Mouse (Mus musculus): Measurements from ENCODE around the gene Dram1. TPM values are rescaled to one million over a fixed set of nuclear protein-coding genes. Genes with fewer than 3 reads are reported as not detected.
A peak's percentile ranks its signal among the peaks of the same experiment; 100 is the strongest.
"Not testable (repeated sequence)": the region's sequence is repeated elsewhere in the genome, so short reads cannot be mapped to it uniquely, and the experiment has no call there.

Gene Dram1
- polyA plus RNA-seq, 1 experiment from 2014 or later: 23.8 TPM

- H3K27ac ChIP-seq: peak overlapping the region; percentile 70
- H3K36me3 ChIP-seq (ENCODE audit: inconsistent target): no peaks in the 10 kb centered on the region
- peaks cover 63% of the 10 kb centered on the region for H3K79me2 ChIP-seq (ENCODE audit: inconsistent target)
- 25% methylated on average over 14 of the region's 14 CpGs for WGBS (ENCODE audit: missing documents)
- H3K4me3 ChIP-seq (ENCODE audit: inconsistent target): peak overlapping the region; percentile 70
Observed at GRCm38 (mm10) chr10:88380430-88381060, 1.7 kb upstream of the Dram1 start.

DNA sequence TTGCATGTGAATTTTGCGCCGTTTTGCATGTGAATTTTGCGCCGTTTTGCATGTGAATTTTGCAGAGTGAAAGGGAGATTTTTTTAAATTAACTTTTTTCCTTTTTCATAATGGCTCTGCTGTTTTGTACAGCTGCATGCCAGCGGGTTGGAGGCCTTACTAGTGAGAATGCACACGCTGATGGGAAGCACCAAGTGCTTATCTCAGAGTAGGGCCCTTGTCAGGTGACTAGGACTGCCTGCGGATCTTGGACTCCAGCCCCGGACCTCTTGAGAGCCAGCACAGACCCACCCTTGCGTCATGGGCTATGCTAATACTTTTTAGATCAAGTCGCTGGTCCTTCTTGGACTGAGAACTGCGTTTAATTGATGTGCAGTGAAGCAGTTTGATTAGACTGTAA, 1.1 kb upstream of the Dram1 start:
- 0% methylated on average over 11 of the region's 11 CpGs for WGBS (ENCODE audit: missing documents)
- Histone ChIP-seq H3K27ac (peak overlapping the region; percentile 70), H3K4me3 (ENCODE audit: inconsistent target) (peak overlapping the region; percentile 70), H3K79me2 (ENCODE audit: inconsistent target) (peaks cover 58% of the 10 kb centered on the region), H3K36me3 (ENCODE audit: inconsistent target) (no peaks in the 10 kb centered on the region)

GRCm38 (mm10) chr10:88377666-88378065, 1.2 kb downstream of the Dram1 start:
- WGBS (ENCODE audit: missing documents): 73% methylated on average over 4 of the region's 4 CpGs
- peaks cover 34% of the 10 kb centered on the region for H3K79me2 ChIP-seq (ENCODE audit: inconsistent target)
- H3K36me3 ChIP-seq (ENCODE audit: inconsistent target): no peaks in the 10 kb centered on the region
- H3K4me3 ChIP-seq (ENCODE audit: inconsistent target): no peak overlapping the region
- H3K27ac ChIP-seq: no peak overlapping the region

GRCm38 (mm10) chr10:88376770-88377169, 2.1 kb downstream of the Dram1 start:
- 5% methylated on average over 11 of the region's 11 CpGs for WGBS (ENCODE audit: missing documents)
- Histone ChIP-seq H3K36me3 (ENCODE audit: inconsistent target) (no peaks in the 10 kb centered on the region), H3K4me3 (ENCODE audit: inconsistent target) (no peak overlapping the region), H3K27ac (no peak overlapping the region), H3K79me2 (ENCODE audit: inconsistent target) (peaks cover 25% of the 10 kb centered on the region)

DNA sequence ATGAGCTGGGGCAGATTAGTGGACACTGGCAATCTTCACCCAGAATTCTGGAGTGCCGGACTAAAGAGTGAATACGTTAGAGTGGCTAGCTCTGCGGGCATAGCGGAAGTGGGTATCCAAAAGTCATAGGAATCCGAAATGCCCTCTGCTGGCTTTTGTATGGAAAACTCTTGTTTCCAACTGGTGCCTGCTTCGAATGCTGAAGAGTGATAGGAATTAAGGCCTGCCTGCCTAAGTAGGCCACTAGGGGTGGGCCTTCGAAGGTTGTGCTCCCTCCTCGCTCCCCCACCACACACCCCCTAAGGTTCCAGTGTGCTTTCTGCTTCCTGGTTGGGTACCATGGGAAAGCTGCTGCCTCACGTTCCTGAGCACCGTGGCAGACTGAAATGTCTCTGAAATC, 3.9 kb downstream of the Dram1 start:
- H3K36me3 ChIP-seq (ENCODE audit: inconsistent target): no peaks in the 10 kb centered on the region
- no peak overlapping the region for H3K4me3 ChIP-seq (ENCODE audit: inconsistent target)
- WGBS (ENCODE audit: missing documents): 86% methylated on average over 10 of the region's 10 CpGs
- peaks cover 8% of the 10 kb centered on the region for H3K79me2 ChIP-seq (ENCODE audit: inconsistent target)
- H3K27ac ChIP-seq: no peak overlapping the region

DNA sequence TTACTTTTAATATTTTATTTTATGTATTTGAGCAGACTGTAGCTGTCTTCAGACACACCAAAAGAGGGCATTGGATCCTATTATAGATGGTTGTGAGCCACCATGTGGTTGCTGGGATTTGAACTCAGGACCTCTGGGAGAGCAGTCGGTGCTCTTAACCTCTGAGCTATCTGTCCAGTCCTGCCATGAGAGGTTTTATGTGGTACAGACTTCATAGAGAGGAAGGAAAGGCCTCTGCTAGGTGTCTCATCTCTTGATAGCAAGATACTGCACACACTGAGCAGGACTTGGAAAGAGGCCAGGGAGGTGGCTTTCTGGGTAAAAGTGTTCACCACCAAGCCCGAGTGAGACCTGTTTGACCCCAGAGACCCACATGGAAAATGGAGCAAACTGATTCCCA, 5.9 kb downstream of the Dram1 start:
- H3K79me2 ChIP-seq (ENCODE audit: inconsistent target); H3K27ac ChIP-seq; H3K36me3 ChIP-seq (ENCODE audit: inconsistent target); H3K4me3 ChIP-seq (ENCODE audit: inconsistent target): not testable (repeated sequence)
- WGBS (ENCODE audit: missing documents): 61% methylated on average over 2 of the region's 2 CpGs

DNA sequence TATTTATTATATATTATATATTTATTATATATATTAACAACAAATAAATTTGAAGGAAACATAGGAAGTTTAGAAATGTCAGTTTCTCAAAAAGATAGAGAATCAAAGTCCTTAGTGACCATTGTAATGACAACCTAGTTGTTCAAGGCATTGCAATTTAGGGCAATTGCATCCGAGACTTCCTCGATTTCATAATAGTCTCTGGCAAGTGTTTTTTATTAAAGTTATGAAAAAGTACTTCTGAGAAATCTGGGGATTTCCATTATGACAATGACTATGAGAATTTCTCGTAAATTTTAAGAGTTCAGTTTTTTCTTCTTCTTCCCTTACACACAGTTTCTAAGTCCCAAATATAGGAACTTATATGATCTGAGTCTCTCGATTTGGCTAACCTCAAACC, 6.4 kb downstream of the Dram1 start:
- H3K36me3 ChIP-seq (ENCODE audit: inconsistent target): no peaks in the 10 kb centered on the region
- WGBS (ENCODE audit: missing documents): 45% methylated on average over 4 of the region's 4 CpGs
- H3K27ac ChIP-seq: no peak overlapping the region

GRCm38 (mm10) chr10:88371793-88372192, 7.1 kb downstream of the Dram1 start:
- Histone ChIP-seq H3K79me2 (ENCODE audit: inconsistent target) (no peaks in the 10 kb centered on the region), H3K36me3 (ENCODE audit: inconsistent target) (no peaks in the 10 kb centered on the region), H3K4me3 (ENCODE audit: inconsistent target) (no peak overlapping the region), H3K27ac (no peak overlapping the region)
- 8% methylated on average over 2 of the region's 2 CpGs for WGBS (ENCODE audit: missing documents)

More for the DNA sequence above, 6.4 kb downstream of the Dram1 start:
- Histone ChIP-seq H3K79me2 (ENCODE audit: inconsistent target) (no peaks in the 10 kb centered on the region), H3K4me3 (ENCODE audit: inconsistent target) (no peak overlapping the region)

- H3K36me3 ChIP-seq (ENCODE audit: inconsistent target): no peaks in the 10 kb centered on the region
- no peak overlapping the region for H3K27ac ChIP-seq
- 82% methylated on average over 4 of the region's 4 CpGs for WGBS (ENCODE audit: missing documents)
- H3K4me3 ChIP-seq (ENCODE audit: inconsistent target): no peak overlapping the region
- H3K79me2 ChIP-seq (ENCODE audit: inconsistent target): no peaks in the 10 kb centered on the region
Observed at GRCm38 (mm10) chr10:88369233-88369632, 9.6 kb downstream of the Dram1 start.

DNA sequence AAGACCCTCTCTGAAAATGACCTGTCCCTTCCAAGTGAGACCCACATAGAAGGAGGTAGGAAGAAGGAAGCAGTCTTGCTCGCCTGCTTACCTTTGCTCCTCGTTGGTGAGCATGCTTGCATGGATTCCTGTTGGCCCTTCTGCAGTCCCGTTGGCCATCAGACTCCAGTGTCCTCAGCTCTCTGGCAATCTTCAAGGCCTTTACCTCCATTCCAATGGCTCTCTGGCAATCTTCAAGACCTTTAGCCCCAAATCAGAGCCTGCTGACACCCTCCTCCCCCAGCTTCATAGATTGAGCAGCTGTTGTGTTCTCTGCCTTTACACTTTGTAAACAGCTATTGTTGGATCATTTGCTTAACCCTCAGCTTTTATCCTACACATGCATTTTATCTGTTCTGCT, 14.7 kb downstream of the Dram1 start:
- Histone ChIP-seq H3K4me3 (ENCODE audit: inconsistent target) (no peak overlapping the region), H3K79me2 (ENCODE audit: inconsistent target) (no peaks in the 10 kb centered on the region), H3K36me3 (ENCODE audit: inconsistent target) (no peaks in the 10 kb centered on the region), H3K27ac (no peak overlapping the region)
- 92% methylated on average over 3 of the region's 3 CpGs for WGBS (ENCODE audit: missing documents)

- H3K79me2 ChIP-seq (ENCODE audit: inconsistent target): no peaks in the 10 kb centered on the region
- H3K4me3 ChIP-seq (ENCODE audit: inconsistent target): no peak overlapping the region
- no peak overlapping the region for H3K27ac ChIP-seq
- 80% methylated on average over 1 of the region's 1 CpGs for WGBS (ENCODE audit: missing documents)
- no peaks in the 10 kb centered on the region for H3K36me3 ChIP-seq (ENCODE audit: inconsistent target)
Observed at GRCm38 (mm10) chr10:88362218-88362617, 16.7 kb downstream of the Dram1 start.

- Histone ChIP-seq H3K27ac (peak overlapping the region; percentile 37), H3K4me3 (ENCODE audit: inconsistent target) (peak overlapping the region; percentile 65), H3K36me3 (ENCODE audit: inconsistent target) (no peaks in the 10 kb centered on the region), H3K79me2 (ENCODE audit: inconsistent target) (peaks cover 41% of the 10 kb centered on the region; the same call in 1 of the 2 replicates)
- 7% methylated on average over 32 of the region's 47 CpGs for WGBS (ENCODE audit: missing documents)
Observed at GRCm38 (mm10) chr10:88356983-88357559, 21.8 kb downstream of the Dram1 start.

- 17% methylated on average over 21 of the region's 21 CpGs for WGBS (ENCODE audit: missing documents)
- peak overlapping the region; percentile 25; the same call in 1 of the 2 replicates for H3K27ac ChIP-seq
- no peaks in the 10 kb centered on the region for H3K36me3 ChIP-seq (ENCODE audit: inconsistent target)
- H3K79me2 ChIP-seq (ENCODE audit: inconsistent target): peaks cover 48% of the 10 kb centered on the region; the same call in 1 of the 2 replicates
- peak overlapping the region; percentile 65 for H3K4me3 ChIP-seq (ENCODE audit: inconsistent target)
Observed at GRCm38 (mm10) chr10:88356114-88356982, 22.5 kb downstream of the Dram1 start.

GRCm38 (mm10) chr10:88354599-88354998, 24.3 kb downstream of the Dram1 start:
- Histone ChIP-seq H3K36me3 (ENCODE audit: inconsistent target) (no peaks in the 10 kb centered on the region), H3K27ac (no peak overlapping the region), H3K79me2 (ENCODE audit: inconsistent target) (peaks cover 60% of the 10 kb centered on the region; the same call in 1 of the 2 replicates), H3K4me3 (ENCODE audit: inconsistent target) (no peak overlapping the region)
- WGBS (ENCODE audit: missing documents): 91% methylated on average over 5 of the region's 5 CpGs

GRCm38 (mm10) chr10:88352549-88352948, 26.3 kb downstream of the Dram1 start:
- 12% methylated on average over 2 of the region's 2 CpGs for WGBS (ENCODE audit: missing documents)
- no peak overlapping the region for H3K27ac ChIP-seq
- H3K4me3 ChIP-seq (ENCODE audit: inconsistent target): no peak overlapping the region
- H3K79me2 ChIP-seq (ENCODE audit: inconsistent target): peaks cover 76% of the 10 kb centered on the region; the same call in 1 of the 2 replicates
- H3K36me3 ChIP-seq (ENCODE audit: inconsistent target): no peaks in the 10 kb centered on the region
